Mouse (Mus musculus) heart, embryonic 11.5 days (tissue): ENCODE results near the gene Prkag2. TPM values are rescaled to one million over a fixed set of nuclear protein-coding genes. Genes with fewer than 3 reads are reported as not detected.

Experiments used
- ATAC-seq: fragments of 200-750 bp; cut with Nextera tagmentation; replicated peaks from 2 replicates; pipeline ENCODE4 v1.8.0; 2017; ENCODE audit warnings: moderate library complexity; ENCODE audit not compliant: insufficient number of reproducible peaks, low FRiP score, low TSS enrichment
- H3K27ac ChIP-seq: fragments of 300-500 bp; sonication (generic); 2 replicates; pipeline ENCODE4 v1.5.1; 2014; ENCODE audit warnings: mild to moderate bottlenecking, low read depth, low read length
- H3K27me3 ChIP-seq: fragments of 300-500 bp; sonication (generic); 2 replicates; pipeline ENCODE4 v1.6.1; 2014; ENCODE audit warnings: mild to moderate bottlenecking, low read length, mixed read lengths; ENCODE audit not compliant: control insufficient read depth, insufficient read depth
- H3K36me3 ChIP-seq: fragments of 300-500 bp; sonication (generic); 2 replicates; pipeline ENCODE4 v1.6.1; 2014; ENCODE audit warnings: mild to moderate bottlenecking, low read length, moderate library complexity, mixed read lengths; ENCODE audit not compliant: control insufficient read depth, insufficient read depth
- H3K4me1 ChIP-seq: fragments of 300-500 bp; sonication (generic); 2 replicates; pipeline ENCODE4 v1.6.1; 2014; ENCODE audit warnings: low read length; ENCODE audit not compliant: control insufficient read depth, insufficient read depth
- H3K4me2 ChIP-seq: fragments of 300-500 bp; sonication (generic); 2 replicates; pipeline ENCODE4 v1.6.1; 2014; ENCODE audit warnings: mild to moderate bottlenecking, moderate library complexity
- H3K4me3 ChIP-seq: fragments of 300-500 bp; sonication (generic); 2 replicates; pipeline ENCODE4 v1.5.1; 2014; ENCODE audit warnings: low read depth, low read length
- H3K9ac ChIP-seq: fragments of 300-500 bp; sonication (generic); 2 replicates; pipeline ENCODE4 v1.6.1; 2014; ENCODE audit warnings: mild to moderate bottlenecking, low read depth, low read length, moderate library complexity
- H3K9me3 ChIP-seq: fragments of 300-500 bp; sonication (generic); replicated peaks from 2 replicates; pipeline ENCODE4 v1.6.1; 2016; ENCODE audit warnings: low read length; ENCODE audit not compliant: control insufficient read depth
- WGBS: fragments of 180-500 bp; shearing (Covaris S2); extraction: QIAGEN DNeasy Blood & Tissue Kit; methylation state at CpG from one replicate; pipeline ENCODE4 v1.1.7; 2014; ENCODE audit not compliant: insufficient replicate concordance; 5-methylcytosine and 5-hydroxymethylcytosine counted together
- polyA plus RNA-seq: library from polyadenylated mRNA; unstranded; fragments of >200 nt; fragmentation: Nextera tagmentation; extraction: Ambion mirVana; gene quantifications from 2 replicates; pipeline ENCODE4 v1.2.1, GENCODE M21; 2014

Prkag2 gene
- polyA plus RNA-seq, 1 experiment from 2014 or later: 84.6 TPM

DNA sequence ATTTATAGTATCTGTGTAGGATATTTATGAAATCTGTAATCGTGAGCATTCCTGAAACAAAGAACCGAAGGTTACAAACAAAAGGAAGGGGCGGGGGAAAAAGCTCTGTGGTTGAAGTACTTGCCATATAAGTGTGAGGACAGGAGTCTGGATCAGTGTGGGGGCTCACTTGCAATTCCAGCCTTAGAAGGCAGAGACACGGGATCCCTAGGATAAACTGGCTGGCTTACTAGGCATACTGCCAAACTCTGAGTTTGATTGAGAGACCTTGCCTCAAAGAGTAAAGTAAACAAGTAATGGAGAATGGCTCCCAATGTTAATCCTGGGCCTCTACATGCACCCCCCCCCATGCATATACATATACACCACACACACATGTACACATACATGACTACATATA, 221.7 kb downstream of the Prkag2 start:
- Histone ChIP-seq H3K27me3 (no peaks in the 10 kb centered on the region), H3K4me1 (peaks cover 11% of the 10 kb centered on the region), H3K27ac (0 out of 2 replicates have a peak overlapping the region, but pooled peaks have one; percentile 10), H3K4me3 (no peak overlapping the region), H3K36me3 (0 out of 2 replicates have a peak, but pooled peaks cover 3% of the 10 kb centered on the region), H3K4me2 (no peak overlapping the region), H3K9me3 (no peaks in the 10 kb centered on the region), H3K9ac (no peak overlapping the region)
- WGBS: 59% methylated on average over 4 of the region's 4 CpGs
- no peak for ATAC-seq

DNA sequence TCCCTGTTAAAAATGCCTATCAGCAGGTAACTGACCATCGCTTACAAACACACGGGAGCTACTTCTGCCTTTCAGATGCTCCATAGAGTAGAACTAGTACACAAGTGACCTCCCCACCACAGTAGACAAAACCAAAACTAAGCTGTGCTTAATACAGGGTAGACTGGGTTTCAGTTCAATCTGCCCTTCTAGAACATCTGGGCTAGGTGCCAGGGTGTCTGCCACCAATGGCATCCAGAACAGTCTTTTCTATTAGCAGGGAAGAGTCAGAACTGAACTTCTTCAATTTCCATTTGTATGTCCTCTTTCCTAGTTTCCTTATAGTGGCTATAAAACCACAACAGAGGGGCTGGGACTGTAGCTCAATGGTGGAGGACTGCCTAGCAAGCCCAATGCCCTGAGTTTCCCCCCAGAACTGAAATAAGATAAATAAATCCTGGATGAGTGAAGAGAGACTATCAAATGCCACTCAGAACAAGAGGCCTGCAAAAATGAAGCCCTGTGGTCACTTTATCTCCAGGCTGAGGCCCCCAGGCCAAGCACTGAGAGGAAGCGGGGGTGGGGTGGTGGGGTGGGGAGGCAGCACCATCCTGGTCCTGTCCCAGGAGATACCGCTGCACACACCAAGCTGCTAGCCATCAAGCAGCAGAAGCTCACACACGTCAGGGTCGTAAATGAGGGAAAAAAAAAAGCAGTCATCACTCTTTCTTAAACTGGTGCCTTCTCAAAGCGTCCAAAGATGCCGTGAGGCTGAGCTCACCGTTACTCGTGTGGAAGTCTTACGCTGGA, 222.4 kb downstream of the Prkag2 start:
- Histone ChIP-seq H3K27me3 (no peaks in the 10 kb centered on the region), H3K9ac (0 out of 2 replicates have a peak overlapping the region, but pooled peaks have one; percentile 10), H3K36me3 (0 out of 2 replicates have a peak, but pooled peaks cover 3% of the 10 kb centered on the region), H3K4me2 (peak overlapping the region; percentile 19; the same call in 1 of the 2 replicates), H3K27ac (peak overlapping the region; percentile 10; the same call in 1 of the 2 replicates), H3K4me3 (no peak overlapping the region), H3K4me1 (peaks cover 11% of the 10 kb centered on the region), H3K9me3 (no peaks in the 10 kb centered on the region)
- 44% methylated on average over 11 of the region's 11 CpGs for WGBS
- ATAC-seq: no peak

GRCm38 (mm10) chr5:24876653-24877052, 223.8 kb downstream of the Prkag2 start:
- H3K27me3 ChIP-seq: no peaks in the 10 kb centered on the region
- no peak overlapping the region for H3K9ac ChIP-seq
- no peak overlapping the region for H3K4me3 ChIP-seq
- no peaks in the 10 kb centered on the region for H3K9me3 ChIP-seq
- no peak overlapping the region for H3K27ac ChIP-seq
- WGBS: 79% methylated on average over 9 of the region's 9 CpGs
- no peak for ATAC-seq
- 0 out of 2 replicates have a peak, but pooled peaks cover 3% of the 10 kb centered on the region for H3K36me3 ChIP-seq
- H3K4me1 ChIP-seq: peaks cover 11% of the 10 kb centered on the region
- no peak overlapping the region for H3K4me2 ChIP-seq

DNA sequence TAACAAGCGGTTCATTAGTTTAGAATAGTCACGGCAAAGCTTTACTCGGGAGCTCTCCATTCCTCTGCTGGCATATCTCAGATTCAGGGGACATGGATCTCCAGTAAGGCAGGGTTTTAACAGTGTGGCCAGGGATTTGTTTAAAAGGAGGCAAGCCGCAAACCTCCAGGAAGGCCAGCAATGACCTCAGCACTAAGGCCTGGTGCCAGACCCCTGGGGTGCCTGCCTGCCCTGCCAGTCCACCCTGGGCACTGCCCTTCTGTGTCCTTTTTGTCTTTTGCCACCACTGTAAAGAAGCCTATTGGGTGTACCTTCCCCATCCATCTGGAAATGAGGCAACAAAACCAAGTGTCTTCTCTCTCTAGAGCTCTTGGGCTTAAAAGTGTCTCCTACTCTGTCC, 226.3 kb downstream of the Prkag2 start:
- ATAC-seq: no peak
- H3K4me1 ChIP-seq: peaks cover 11% of the 10 kb centered on the region
- no peaks in the 10 kb centered on the region for H3K9me3 ChIP-seq
- WGBS: 80% methylated on average over 4 of the region's 4 CpGs
- H3K4me3 ChIP-seq: no peak overlapping the region
- H3K36me3 ChIP-seq: peaks cover 8% of the 10 kb centered on the region; the same call in 1 of the 2 replicates
- no peak overlapping the region for H3K27ac ChIP-seq
- no peak overlapping the region for H3K4me2 ChIP-seq
- H3K9ac ChIP-seq: no peak overlapping the region
- H3K27me3 ChIP-seq: no peaks in the 10 kb centered on the region

- Histone ChIP-seq H3K9ac (no peak overlapping the region), H3K27me3 (no peaks in the 10 kb centered on the region), H3K27ac (no peak overlapping the region), H3K36me3 (peaks cover 8% of the 10 kb centered on the region; the same call in 1 of the 2 replicates), H3K4me1 (peaks cover 5% of the 10 kb centered on the region), H3K9me3 (no peaks in the 10 kb centered on the region), H3K4me3 (no peak overlapping the region), H3K4me2 (no peak overlapping the region)
- WGBS: 45% methylated on average over 6 of the region's 6 CpGs
- ATAC-seq: no peak
Observed at GRCm38 (mm10) chr5:24873221-24873620, 227.2 kb downstream of the Prkag2 start.

DNA sequence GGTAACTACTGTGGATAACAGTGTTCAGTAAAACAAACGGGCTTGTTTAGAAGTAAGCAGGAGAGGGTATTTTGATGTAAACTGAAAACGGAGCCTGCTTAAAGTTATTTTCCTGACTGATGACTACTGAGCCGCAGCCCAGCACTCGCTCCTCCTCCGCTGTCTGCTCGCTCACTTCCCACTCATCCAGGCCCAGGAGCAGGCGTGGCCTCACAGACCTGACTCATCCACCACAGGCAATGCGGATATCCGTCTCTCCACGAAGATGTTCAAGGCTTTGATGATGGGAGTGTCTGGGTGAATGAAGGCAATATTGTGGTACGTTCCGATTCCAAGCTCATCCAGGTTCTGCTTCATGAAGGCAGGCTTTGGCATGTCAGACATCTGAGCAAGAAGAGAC, 229.2 kb downstream of the Prkag2 start:
- Histone ChIP-seq H3K9ac (no peak overlapping the region), H3K27ac (no peak overlapping the region), H3K4me1 (no peaks in the 10 kb centered on the region), H3K4me3 (no peak overlapping the region), H3K27me3 (no peaks in the 10 kb centered on the region), H3K9me3 (no peaks in the 10 kb centered on the region), H3K4me2 (no peak overlapping the region), H3K36me3 (peaks cover 19% of the 10 kb centered on the region)
- 82% methylated on average over 12 of the region's 12 CpGs for WGBS
- no peak for ATAC-seq

DNA sequence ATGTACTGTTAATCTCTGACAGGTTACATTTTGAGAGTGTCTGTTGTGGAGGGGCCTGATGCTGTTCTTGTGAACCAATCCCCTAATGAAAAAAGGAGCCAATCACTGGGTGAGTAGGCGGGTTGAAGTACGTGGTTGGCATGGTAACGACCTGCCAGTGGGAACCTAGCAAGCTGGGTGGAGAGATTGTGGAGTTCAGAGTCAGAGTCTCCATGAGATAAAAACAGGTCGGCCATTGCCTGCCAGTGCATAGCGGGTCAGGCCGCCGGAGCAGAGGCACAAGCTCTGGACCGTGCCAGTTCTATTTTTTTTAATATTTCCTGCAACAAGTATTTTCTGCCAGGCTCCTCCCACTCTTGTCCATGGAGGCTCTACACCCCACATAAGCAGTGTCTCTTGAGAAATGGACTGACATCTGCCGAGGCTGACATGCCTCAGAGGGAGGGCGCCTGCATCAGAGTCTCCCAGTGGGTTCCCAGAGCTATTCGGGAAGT, 230.6 kb downstream of the Prkag2 start:
- H3K9me3 ChIP-seq: no peaks in the 10 kb centered on the region
- peak overlapping the region; percentile 19; the same call in 1 of the 2 replicates for H3K4me2 ChIP-seq
- no peaks in the 10 kb centered on the region for H3K27me3 ChIP-seq
- no peak overlapping the region for H3K4me3 ChIP-seq
- peak; percentile 57 for ATAC-seq
- H3K36me3 ChIP-seq: peaks cover 21% of the 10 kb centered on the region
- no peaks in the 10 kb centered on the region for H3K4me1 ChIP-seq
- H3K9ac ChIP-seq: no peak overlapping the region
- WGBS: 50% methylated on average over 11 of the region's 11 CpGs
- no peak overlapping the region; the same call in 1 of the 2 replicates for H3K27ac ChIP-seq

DNA sequence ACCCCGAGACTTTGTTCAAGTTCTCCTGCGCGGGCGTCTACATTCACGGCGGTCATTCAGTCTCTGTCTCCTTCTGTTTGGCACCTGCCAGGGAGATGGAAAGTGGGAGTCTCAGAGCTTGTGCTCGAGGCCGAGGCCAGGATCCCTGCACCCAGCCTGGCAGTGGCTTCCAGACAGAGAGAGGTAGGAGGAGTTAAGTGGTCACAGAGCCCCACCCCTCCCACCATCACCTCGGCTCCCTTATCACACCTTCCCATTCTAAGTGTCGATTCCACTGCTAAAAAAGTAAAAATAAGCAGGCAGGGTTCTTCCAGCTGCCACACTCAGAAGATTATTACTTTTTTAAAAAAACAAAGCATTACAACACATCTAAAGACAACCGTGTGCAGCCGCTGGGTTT, 236.6 kb downstream of the Prkag2 start:
- no peak overlapping the region for H3K9ac ChIP-seq
- no peak overlapping the region for H3K27ac ChIP-seq
- no peak overlapping the region for H3K4me2 ChIP-seq
- H3K27me3 ChIP-seq: no peaks in the 10 kb centered on the region
- ATAC-seq: no peak
- peaks cover 22% of the 10 kb centered on the region for H3K4me1 ChIP-seq
- no peaks in the 10 kb centered on the region for H3K9me3 ChIP-seq
- H3K4me3 ChIP-seq: no peak overlapping the region
- 69% methylated on average over 12 of the region's 12 CpGs for WGBS
- H3K36me3 ChIP-seq: peaks cover 16% of the 10 kb centered on the region
